Comparison of ENCODE assay signal across 21 mouse cellular contexts in the genomic region with DNA sequence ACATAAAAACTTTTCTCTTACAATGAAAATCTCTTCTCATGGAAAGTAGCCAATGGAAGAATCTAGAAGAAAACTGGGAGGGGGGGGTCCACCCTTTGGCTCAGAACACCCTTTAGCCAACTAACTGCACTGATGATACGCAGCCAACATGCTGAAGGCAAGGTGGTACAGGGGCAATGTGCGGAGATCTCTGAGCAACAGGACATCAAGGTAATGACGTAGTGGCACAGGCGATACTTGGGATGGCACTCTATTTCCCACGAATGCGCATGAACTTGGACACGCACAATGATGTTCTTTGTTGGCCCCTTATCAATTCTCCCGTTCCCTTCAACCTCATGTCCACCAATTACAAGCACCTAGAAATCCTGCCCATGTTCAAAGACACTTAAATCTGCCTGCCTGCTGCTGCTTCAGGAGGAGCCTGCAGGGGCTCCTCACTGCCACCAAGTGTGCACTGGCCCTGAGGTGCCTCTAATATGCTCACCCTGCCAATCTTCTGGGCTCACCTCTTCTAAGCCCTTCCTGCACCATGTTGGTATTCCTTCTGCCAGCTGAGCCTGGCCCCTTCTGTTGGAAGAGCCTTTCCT. TPM values are rescaled to one million over a fixed set of nuclear protein-coding genes. Genes with fewer than 3 reads are reported as not detected.
DNase-seq lines count a peak whose midpoint lies in the region; ATAC-seq and TF ChIP-seq lines count a peak whose summit lies in the region.
"Had no signal": no experiment of that assay in that cellular context is flagged by ENCODE, and none has a peak within 500 bp of the region (broad histone marks: within the 10 kb centered on the region; RNA-seq: fewer than 3 reads in every experiment).

No protein-coding gene starts in this region.

- no peaks in the 10 kb centered on the region for H3K9me3 ChIP-seq in heart, embryonic 13.5 days
- no peaks in the 10 kb centered on the region for H3K9me3 ChIP-seq in megakaryocyte, embryonic 14.5 days
- H3K9me3 ChIP-seq in liver, embryonic 12.5 days (replicated peaks) = no peaks in the 10 kb centered on the region
- H3K9me3 ChIP-seq in stomach, postnatal 0 days (ENCODE audit: control insufficient read depth, low read length) = no peaks in the 10 kb centered on the region
- H3K9me3 ChIP-seq: heart, embryonic 10.5 days; neural tube, embryonic 13.5 days had no signal

- TF ChIP-seq POLR2A in heart, adult 2 months (IDR thresholded peaks at IDR 0.05; ENCODE audit: insufficient read depth, low read depth, low read length) = no peak

- peak; percentile 58 for DNase-seq in cerebellum, adult 9-11 months
- DNase-seq in cerebellum, postnatal 36 days = no peak
- no peak for DNase-seq in heart, adult 2 months
- no peak for DNase-seq in stomach, postnatal 0 days (ENCODE audit: low spot score)
- DNase-seq: cerebellum, adult 8-10 months; embryo, embryonic 11 days; gastrocnemius, postnatal 25 days; heart, postnatal 4 days; kidney, adult 8-10 months; kidney, postnatal 14 days; thymus, postnatal 36 days had no signal

- TF ChIP-seq EP300 in heart, adult 2 months (IDR thresholded peaks at IDR 0.05; ENCODE audit: insufficient read depth, low read depth, low read length) = no peak
- TF ChIP-seq EP300 in stomach, postnatal 0 days (optimal IDR thresholded peaks at IDR 0.05) = no peak

- H3K27me3 ChIP-seq in heart, embryonic 13.5 days (replicated peaks) = no peaks in the 10 kb centered on the region
- H3K27me3 ChIP-seq in heart, adult 2 months (ENCODE audit: control insufficient read depth, insufficient read depth, low read length) = no peaks in the 10 kb centered on the region
- no peaks in the 10 kb centered on the region for H3K27me3 ChIP-seq in megakaryocyte, embryonic 14.5 days (replicated peaks)
- H3K27me3 ChIP-seq in liver, embryonic 12.5 days (replicated peaks) = no peaks in the 10 kb centered on the region
- H3K27me3 ChIP-seq in stomach, postnatal 0 days (ENCODE audit: control insufficient read depth, insufficient read depth, low read length) = no peaks in the 10 kb centered on the region
- H3K27me3 ChIP-seq: neural tube, embryonic 13.5 days had no signal

- H3K4me1 ChIP-seq in heart, embryonic 13.5 days = peaks cover 60% of the 10 kb centered on the region
- peaks cover 25% of the 10 kb centered on the region for H3K4me1 ChIP-seq in heart, adult 2 months (ENCODE audit: control insufficient read depth, insufficient read depth, low read length)
- H3K4me1 ChIP-seq in megakaryocyte, embryonic 14.5 days = peaks cover 71% of the 10 kb centered on the region
- peaks cover 72% of the 10 kb centered on the region for H3K4me1 ChIP-seq in liver, embryonic 12.5 days
- peaks cover 15% of the 10 kb centered on the region for H3K4me1 ChIP-seq in stomach, postnatal 0 days (replicated peaks; ENCODE audit: control insufficient read depth, insufficient read depth)

- H3K36me3 ChIP-seq in heart, embryonic 13.5 days = 0 out of 2 replicates have a peak, but pooled peaks cover 3% of the 10 kb centered on the region
- no peaks in the 10 kb centered on the region; the same call in 1 of the 2 replicates for H3K36me3 ChIP-seq in heart, adult 2 months (ENCODE audit: control insufficient read depth, insufficient read depth, low read length)
- peaks cover 15% of the 10 kb centered on the region for H3K36me3 ChIP-seq in megakaryocyte, embryonic 14.5 days (replicated peaks; ENCODE audit: low read length)
- peaks cover 7% of the 10 kb centered on the region; the same call in 1 of the 2 replicates for H3K36me3 ChIP-seq in liver, embryonic 12.5 days
- no peaks in the 10 kb centered on the region for H3K36me3 ChIP-seq in stomach, postnatal 0 days (ENCODE audit: control insufficient read depth, insufficient read depth, low read length)
- H3K36me3 ChIP-seq: heart, embryonic 10.5 days; neural tube, embryonic 13.5 days had no signal

- H3K79me2 ChIP-seq in heart, adult 2 months (replicated peaks; ENCODE audit: control insufficient read depth, insufficient read depth, low read length) = 0 out of 2 replicates have a peak, but pooled peaks cover 1% of the 10 kb centered on the region

- ATAC-seq in heart, embryonic 13.5 days (ENCODE audit: extremely low read depth, insufficient number of reproducible peaks, low FRiP score, low TSS enrichment) = no peak
- no peak for ATAC-seq in megakaryocyte, adult 5-6 weeks (ENCODE audit: poor library complexity, severe bottlenecking)
- no peak for ATAC-seq in liver, embryonic 12.5 days
- no peak for ATAC-seq in stomach, postnatal 0 days (ENCODE audit: low FRiP score, low TSS enrichment)

- H3K9ac ChIP-seq in heart, embryonic 13.5 days = peak overlapping the region; percentile 44
- no peak overlapping the region for H3K9ac ChIP-seq in heart, adult 2 months (ENCODE audit: low read depth, low read length)
- peak overlapping the region; percentile 32; the same call in 1 of the 2 replicates for H3K9ac ChIP-seq in liver, embryonic 12.5 days
- no peak overlapping the region for H3K9ac ChIP-seq in stomach, postnatal 0 days (ENCODE audit: low read length)

- intact Hi-C loops in heart, adult 2 months (cut with DNase I) = loop anchor here (5.0 kb wide), 1 partner anchor 223 kb away; a partner anchor contains a TSS

- no peak overlapping the region for H3K4me3 ChIP-seq in heart, embryonic 13.5 days
- H3K4me3 ChIP-seq in heart, adult 2 months = no peak overlapping the region
- H3K4me3 ChIP-seq in megakaryocyte, embryonic 14.5 days (replicated peaks) = peak overlapping the region; percentile 40
- H3K4me3 ChIP-seq in liver, embryonic 12.5 days = no peak overlapping the region
- no peak overlapping the region for H3K4me3 ChIP-seq in stomach, postnatal 0 days (ENCODE audit: low read depth, low read length)
- H3K4me3 ChIP-seq: heart, embryonic 10.5 days; neural tube, embryonic 13.5 days had no signal

- no peak overlapping the region for H3K27ac ChIP-seq in heart, embryonic 13.5 days (replicated peaks)
- no peak overlapping the region for H3K27ac ChIP-seq in heart, adult 2 months
- H3K27ac ChIP-seq in liver, embryonic 12.5 days = 0 out of 2 replicates have a peak overlapping the region, but pooled peaks have one; percentile 24
- no peak overlapping the region for H3K27ac ChIP-seq in stomach, postnatal 0 days (replicated peaks)
- H3K27ac ChIP-seq: heart, embryonic 10.5 days; macrophage; neural tube, embryonic 13.5 days had no signal

- 90% methylated on average over 8 of the region's 8 CpGs for WGBS in heart, embryonic 13.5 days
- WGBS in heart, adult 2 months = 84% methylated on average over 8 of the region's 8 CpGs
- 86% methylated on average over 8 of the region's 8 CpGs for WGBS in liver, embryonic 12.5 days (ENCODE audit: insufficient replicate concordance)
- WGBS in stomach, postnatal 0 days = 92% methylated on average over 8 of the region's 8 CpGs

- H3K4me2 ChIP-seq in heart, embryonic 13.5 days = no peak overlapping the region
- no peak overlapping the region for H3K4me2 ChIP-seq in liver, embryonic 12.5 days
- H3K4me2 ChIP-seq in stomach, postnatal 0 days (replicated peaks; ENCODE audit: low read depth) = no peak overlapping the region
- H3K4me2 ChIP-seq: neural tube, embryonic 13.5 days had no signal

- TF ChIP-seq CTCF in heart, adult 2 months (IDR thresholded peaks at IDR 0.05) = no peak
- no peak for TF ChIP-seq CTCF in stomach, postnatal 0 days (IDR thresholded peaks at IDR 0.05; ENCODE audit: low read depth)

RNA-seq across cellular contexts. Expression of a gene that starts 3.5 kb away (rescaled TPM):
- polyA plus RNA-seq in heart, embryonic 13.5 days (2015; fragmentation: Nextera tagmentation; extraction: Ambion mirVana) = 53.2 and 54.8 TPM in 2 replicates
- total RNA-seq in heart, adult 2 months (2021) = 10 to 100 TPM; 51.6 to 54.6 TPM
- 69.2 and 94.5 TPM in 2 replicates for polyA plus RNA-seq in heart, adult 2 months (2012; rRNA removed)
- polyA plus RNA-seq in megakaryocyte, embryonic 14.5 days (2012; ENCODE audit: insufficient read depth, low replicate concordance) = 132 and 507 TPM in 2 replicates
- total RNA-seq in megakaryocyte, adult 5-6 weeks (2015) = 70.0 and 71.3 TPM in 2 replicates
- total RNA-seq in megakaryocyte, adult 5-6 weeks (2017) = 17.8 and 21.2 TPM in 2 replicates
- polyA plus RNA-seq in liver, embryonic 12.5 days (2016; fragmentation: Nextera tagmentation; extraction: Ambion mirVana) = 36.8 and 38.4 TPM in 2 replicates
- 44.6 and 49.6 TPM in 2 replicates for polyA plus RNA-seq in stomach, postnatal 0 days (2015; fragmentation: Nextera tagmentation; extraction: Ambion mirVana)

RNA-seq across cellular contexts. Expression of a gene that starts 11.0 kb away (rescaled TPM):
- polyA plus RNA-seq in heart, embryonic 13.5 days (2015; fragmentation: Nextera tagmentation; extraction: Ambion mirVana) = 0.45 TPM in 1 of 2 replicates, not detected in the other
- total RNA-seq in heart, adult 2 months (2021) = not detected
- 0.04 TPM in 1 of 2 replicates, not detected in the other for polyA plus RNA-seq in heart, adult 2 months (2012; rRNA removed)
- polyA plus RNA-seq in megakaryocyte, embryonic 14.5 days (2012; ENCODE audit: insufficient read depth, low replicate concordance) = not detected in 2 replicates
- not detected in 2 replicates for total RNA-seq in megakaryocyte, adult 5-6 weeks (2015)
- total RNA-seq in megakaryocyte, adult 5-6 weeks (2017) = not detected in 2 replicates
- polyA plus RNA-seq in liver, embryonic 12.5 days (2016; fragmentation: Nextera tagmentation; extraction: Ambion mirVana) = 7.7 and 9.9 TPM in 2 replicates
- 1.8 and 3.1 TPM in 2 replicates for polyA plus RNA-seq in stomach, postnatal 0 days (2015; fragmentation: Nextera tagmentation; extraction: Ambion mirVana)
- total RNA-seq: gastrocnemius, postnatal 25 days; heart, postnatal 4 days had no signal
- polyA plus RNA-seq: forebrain, embryonic 11.5 days; lung, embryonic 16.5 days; macrophage had no signal

RNA-seq across cellular contexts. Expression of a gene that starts 59.4 kb away (rescaled TPM):
- polyA plus RNA-seq in heart, embryonic 13.5 days (2015; fragmentation: Nextera tagmentation; extraction: Ambion mirVana) = not detected in 2 replicates
- total RNA-seq in heart, adult 2 months (2021) = not detected
- 0.03 TPM in 1 of 2 replicates, not detected in the other for polyA plus RNA-seq in heart, adult 2 months (2012; rRNA removed)
- not detected in 2 replicates for polyA plus RNA-seq in megakaryocyte, embryonic 14.5 days (2012; ENCODE audit: insufficient read depth, low replicate concordance)
- total RNA-seq in megakaryocyte, adult 5-6 weeks (2015) = not detected in 2 replicates
- total RNA-seq in megakaryocyte, adult 5-6 weeks (2017) = not detected in 2 replicates
- 0.23 and 0.35 TPM in 2 replicates for polyA plus RNA-seq in liver, embryonic 12.5 days (2016; fragmentation: Nextera tagmentation; extraction: Ambion mirVana)
- polyA plus RNA-seq in stomach, postnatal 0 days (2015; fragmentation: Nextera tagmentation; extraction: Ambion mirVana) = 0.27 and 0.31 TPM in 2 replicates
- total RNA-seq: gastrocnemius, postnatal 25 days; liver, adult 2 months had no signal
- polyA plus RNA-seq: liver, adult 2 months; macrophage had no signal

Comparison
In these comparisons a context has a peak if more than half of its experiments do, and no peak if none do; other contexts are left out.
1. H3K9ac ChIP-seq: peak in heart, embryonic 13.5 days (single experiment) and liver, embryonic 12.5 days (single experiment); none in heart, adult 2 months (single experiment) and stomach, postnatal 0 days (single experiment).